Mouse (Mus musculus) splenic B cell, adult 2 months (primary cell): Measurements from ENCODE around the gene Fgf4.

Experiments
- DNase-seq: peaks from one replicate; pipeline ENCODE4 v3.0.0-alpha.2; 2011; ENCODE audit warnings: low read depth, low spot score
- H3K27me3 ChIP-seq: 2 replicates; pipeline ENCODE4 v1.6.1; 2012; ENCODE audit warnings: mild to moderate bottlenecking, low read length, moderate library complexity, mixed read lengths; ENCODE audit not compliant: control insufficient read depth, poor library complexity, insufficient read depth, severe bottlenecking
- H3K36me3 ChIP-seq: 2 replicates; pipeline ENCODE4 v1.6.1; 2012; ENCODE audit warnings: mild to moderate bottlenecking, low read length, moderate library complexity, mixed read lengths; ENCODE audit not compliant: control insufficient read depth, poor library complexity, insufficient read depth, severe bottlenecking

The Fgf4 gene

GRCm38 (mm10) chr7:144912897-144913296, 65.7 kb downstream of the Fgf4 start:
- DNase-seq = no peak
- no peaks in the 10 kb centered on the region for H3K27me3 ChIP-seq

DNA sequence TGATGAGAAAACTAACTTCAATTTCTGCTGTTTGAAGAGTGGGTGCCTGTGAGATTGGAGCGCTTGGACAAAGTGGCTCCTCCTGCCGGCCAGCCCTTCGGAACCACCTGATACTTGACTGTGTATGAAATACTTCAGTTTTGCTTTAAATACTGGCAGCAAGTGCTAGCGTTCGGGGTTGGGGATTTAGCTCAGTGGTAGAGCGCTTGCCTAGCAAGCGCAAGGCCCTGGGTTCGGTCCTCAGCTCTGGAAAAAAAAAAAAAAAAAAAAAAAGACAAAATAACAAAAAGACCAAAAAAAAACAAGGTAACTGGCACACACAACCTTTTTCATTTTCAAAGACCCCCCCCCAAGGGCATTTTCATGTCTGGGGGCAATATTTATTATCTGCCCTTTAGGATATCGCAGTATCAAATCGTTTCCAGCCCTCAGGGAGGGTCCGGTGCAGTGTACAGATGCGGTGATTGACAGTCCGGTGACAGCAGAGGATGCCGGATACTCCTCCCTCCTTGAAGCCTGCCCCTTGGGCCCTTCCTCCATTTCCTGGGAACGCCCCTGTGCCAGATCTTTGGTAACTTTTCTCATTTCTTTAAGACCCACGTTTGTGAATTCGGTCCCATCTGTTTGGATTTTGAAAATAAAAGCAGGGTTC, 67.3 kb downstream of the Fgf4 start:
- Histone ChIP-seq H3K27me3 (no peaks in the 10 kb centered on the region), H3K36me3 (no peaks in the 10 kb centered on the region; the same call in 1 of the 2 replicates)
- peak; percentile 54 for DNase-seq

More at GRCm38 (mm10) chr7:144912897-144913296, 65.7 kb downstream of the Fgf4 start:
- no peaks in the 10 kb centered on the region for H3K36me3 ChIP-seq
